Mouse (Mus musculus) naive thymus-derived CD4-positive, alpha-beta T cell, adult 2 months (primary cell): ENCODE results near the gene Atp11c.

Experiments used
- DNase-seq: peaks from one replicate; pipeline ENCODE4 v3.0.0-alpha.2; 2011; ENCODE audit warnings: low read depth

The Atp11c gene

DNA sequence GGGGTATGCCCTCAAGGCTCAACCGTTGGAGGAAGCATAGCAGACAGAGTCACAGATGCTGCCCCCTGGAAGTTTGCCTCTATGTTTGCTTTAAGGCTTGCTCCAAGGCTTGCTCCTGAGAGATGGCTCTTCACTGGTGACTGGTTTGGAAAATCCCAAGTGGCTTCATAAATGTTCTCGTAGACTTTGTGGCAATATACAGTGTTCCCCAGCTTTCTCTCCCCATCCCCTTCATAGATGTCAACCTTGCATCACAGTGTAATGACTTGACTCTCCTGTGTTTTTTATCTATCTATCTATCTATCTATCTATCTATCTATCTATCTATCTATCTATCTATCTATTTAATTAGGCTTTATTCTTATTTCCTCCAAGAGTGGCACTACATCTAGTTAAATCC lies at the start of gene Atp11c:
Atp11c (minus strand) TSS at position 101 of the 400 bp plus-strand sequence.
- DNase-seq, result no peak

DNA sequence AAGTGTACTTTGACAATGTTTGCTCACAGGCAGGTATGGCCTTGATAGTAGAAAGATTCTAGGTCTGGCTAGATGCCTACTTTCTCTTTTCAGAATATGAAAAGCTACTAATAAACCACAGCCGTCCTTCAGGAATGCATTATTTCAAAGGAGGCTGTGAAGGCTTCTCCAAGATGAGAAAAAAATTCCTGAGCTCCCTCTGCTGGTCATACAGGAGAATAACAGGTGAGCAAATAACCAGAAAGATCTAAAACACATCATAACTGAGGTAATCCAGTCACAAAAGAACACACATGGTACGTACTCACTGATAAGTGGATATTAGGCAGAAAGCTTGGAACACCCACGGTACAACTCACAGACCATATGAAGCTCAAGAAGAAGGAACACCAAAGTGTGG lies 16.7 kb upstream of the Atp11c start:
- DNase-seq, result no peak

DNA sequence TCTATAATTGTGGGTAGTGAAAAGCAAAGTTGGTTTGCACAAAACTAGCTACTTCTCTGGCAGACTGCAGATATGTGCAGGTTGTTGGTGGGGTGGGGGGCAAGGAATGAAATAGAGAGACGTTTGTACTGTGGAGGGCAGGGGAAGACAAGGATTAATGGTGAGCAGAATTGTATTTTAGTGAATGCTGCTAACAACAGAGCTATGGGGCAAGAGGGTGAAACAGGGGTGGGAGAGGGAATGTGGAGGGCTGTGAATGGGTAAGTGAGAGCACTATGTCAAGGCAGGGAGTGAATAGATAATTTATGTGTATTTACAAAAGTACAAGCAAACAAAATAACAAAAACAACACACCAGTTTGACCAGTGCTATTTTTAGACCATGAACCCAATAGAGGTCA lies 22.0 kb downstream of the Atp11c start:
- no peak for DNase-seq

DNA sequence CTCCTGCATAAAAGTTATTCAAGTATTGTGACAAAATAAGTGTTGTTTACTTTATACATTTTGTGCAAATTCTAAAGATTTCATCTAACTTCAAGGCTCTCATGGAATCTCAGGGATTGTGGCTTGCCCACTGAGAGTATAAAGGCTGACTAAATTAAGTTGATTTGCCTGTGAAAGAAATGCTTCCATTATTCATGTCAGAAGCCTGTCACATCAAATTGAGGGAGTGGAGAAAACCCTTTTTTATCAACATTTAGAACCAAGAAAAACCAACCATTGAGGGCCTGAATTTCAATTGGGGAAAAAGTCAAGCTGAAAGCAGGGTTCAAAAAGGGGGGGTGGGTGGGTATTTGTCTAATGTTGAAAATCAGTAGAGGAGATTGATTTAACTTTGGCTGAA lies 23.5 kb downstream of the Atp11c start:
- DNase-seq, result no peak

DNA sequence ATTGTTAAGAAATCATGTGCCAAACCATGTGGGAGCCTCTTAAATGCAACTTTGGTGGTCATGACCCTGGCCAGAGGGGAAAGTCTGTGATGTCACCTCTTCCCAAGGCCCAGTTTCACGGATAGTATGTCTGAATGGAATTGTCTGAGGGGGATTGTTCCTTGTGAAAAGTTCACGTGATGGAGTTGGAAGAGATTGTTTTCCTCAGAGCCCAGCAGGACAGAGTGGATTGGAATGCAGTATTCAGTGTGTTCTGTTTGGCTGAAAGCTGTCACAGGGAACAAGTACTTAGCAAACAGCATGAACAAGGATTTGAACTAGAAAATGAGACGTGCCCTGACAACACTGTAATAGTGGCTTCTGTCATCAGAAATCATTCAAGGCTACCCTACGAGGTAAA lies 37.3 kb downstream of the Atp11c start:
- DNase-seq, result no peak

DNA sequence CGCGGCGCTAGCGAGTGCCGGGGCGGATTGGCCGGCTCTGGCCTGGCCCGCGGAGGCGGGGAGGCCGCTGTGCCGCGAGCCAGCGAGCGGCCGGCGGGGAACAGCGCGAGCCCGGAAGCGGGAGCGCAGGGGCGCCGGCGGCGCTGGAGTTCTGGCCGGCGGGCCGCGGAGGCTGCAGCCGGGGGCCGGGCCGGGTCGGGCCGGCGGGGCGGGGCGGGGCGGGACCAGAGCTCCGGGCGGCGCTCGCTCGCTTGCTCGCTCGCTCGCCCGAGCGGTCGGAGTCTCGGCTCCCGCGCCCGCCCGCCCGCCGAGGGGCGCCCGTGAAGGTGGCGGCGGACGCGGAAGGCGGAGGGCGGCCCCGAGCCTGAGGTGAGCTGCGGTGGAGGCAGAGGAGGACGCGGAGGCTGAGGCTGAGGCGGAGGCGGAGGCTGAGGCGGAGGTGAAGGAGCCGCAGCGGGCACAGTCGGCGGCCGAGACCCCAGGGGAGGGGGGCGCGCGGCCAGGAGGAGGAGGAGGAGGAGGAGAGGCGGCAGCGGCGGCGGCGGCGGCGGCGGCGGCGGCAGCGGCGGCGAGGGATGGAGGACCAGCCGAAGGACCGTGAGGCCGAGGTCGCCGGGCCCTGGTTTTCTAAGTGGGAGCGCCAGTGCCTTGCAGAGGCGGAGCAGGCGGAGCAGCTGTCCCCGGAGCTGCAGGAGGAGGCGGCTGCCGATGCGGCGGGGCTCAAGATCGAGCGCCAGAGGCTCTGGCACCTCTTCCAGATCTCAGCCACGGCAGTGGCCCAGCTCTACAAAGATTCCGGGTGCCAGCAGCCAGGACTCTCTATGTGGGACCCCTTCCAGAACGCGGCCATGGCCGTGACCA lies 44.8 kb downstream of the Atp11c start:
- DNase-seq, result no peak

DNA sequence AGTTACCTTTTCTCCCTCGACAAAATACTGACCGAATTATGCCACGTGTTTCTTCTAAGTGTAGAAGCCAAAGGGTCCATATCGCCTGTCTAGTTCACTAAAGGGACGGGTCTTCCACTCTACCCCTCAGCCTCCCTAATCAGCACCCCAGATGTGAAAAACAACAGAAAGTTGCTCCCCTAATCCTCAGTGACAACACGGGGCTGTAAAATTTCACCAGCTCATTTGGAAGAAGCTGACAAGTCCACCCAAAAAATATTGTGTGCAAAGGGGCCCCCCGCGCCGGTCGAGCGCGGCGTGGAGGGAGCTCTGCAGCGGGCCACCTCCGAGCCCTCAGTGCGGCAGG lies 45.4 kb downstream of the Atp11c start:
- DNase-seq, result no peak

DNA sequence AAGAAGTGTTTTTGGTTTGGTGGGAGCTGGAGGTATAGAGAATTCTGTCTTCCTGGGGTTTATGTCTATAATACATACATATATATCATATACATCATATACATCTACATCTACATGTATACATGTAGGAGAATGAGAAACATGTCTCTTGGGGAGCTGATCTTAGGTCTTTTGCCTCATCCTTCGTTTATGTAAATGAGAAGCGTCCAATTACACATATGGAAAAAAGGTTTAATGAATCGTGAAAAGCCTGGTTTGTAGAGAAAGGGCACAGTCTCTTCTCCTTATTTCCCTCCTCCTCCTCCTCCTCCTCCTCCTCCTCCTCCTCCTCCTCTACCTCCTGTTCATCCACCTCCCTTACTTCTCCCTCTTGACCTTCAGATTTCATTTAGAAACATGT lies 46.6 kb downstream of the Atp11c start:
- DNase-seq, result no peak

DNA sequence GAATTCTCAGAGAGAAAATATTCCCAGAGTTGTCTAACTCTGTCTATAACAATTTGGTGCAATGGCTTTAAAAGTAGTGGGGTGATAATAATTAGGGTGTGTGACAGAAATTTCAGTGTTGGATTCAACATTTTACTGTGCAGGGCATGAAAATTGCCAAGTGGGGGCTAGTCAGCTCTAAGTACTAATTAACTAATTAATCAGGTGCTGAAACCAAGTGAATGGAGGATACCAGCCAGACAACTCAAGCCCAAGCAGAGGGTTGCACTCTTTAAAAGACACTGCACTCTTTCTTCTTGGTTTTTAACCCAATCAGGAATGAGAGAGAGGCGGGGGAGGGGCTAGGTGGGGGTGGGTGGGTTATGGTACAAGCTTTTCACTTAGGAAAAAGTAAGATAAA lies 47.1 kb downstream of the Atp11c start:
- DNase-seq, result no peak

DNA sequence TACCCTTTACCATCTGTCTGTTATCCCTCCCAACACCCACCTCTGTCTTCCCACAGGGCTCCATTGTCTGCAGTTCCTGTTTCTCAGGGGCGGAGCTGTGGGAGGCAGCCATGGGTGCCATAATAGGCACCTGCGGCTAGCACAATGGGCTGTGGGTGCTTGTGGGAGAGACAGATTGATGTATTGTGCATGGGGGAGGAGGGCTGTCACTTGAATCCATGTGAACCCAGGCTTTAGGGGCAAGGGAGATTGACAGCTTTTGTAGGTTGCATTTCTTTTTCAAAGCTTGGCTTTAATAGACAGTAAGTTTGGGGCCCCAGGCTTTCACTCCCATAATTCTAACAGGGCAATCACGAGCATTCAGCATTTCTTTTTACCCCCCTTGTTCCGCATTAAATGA lies 48.4 kb downstream of the Atp11c start:
- no peak for DNase-seq

DNA sequence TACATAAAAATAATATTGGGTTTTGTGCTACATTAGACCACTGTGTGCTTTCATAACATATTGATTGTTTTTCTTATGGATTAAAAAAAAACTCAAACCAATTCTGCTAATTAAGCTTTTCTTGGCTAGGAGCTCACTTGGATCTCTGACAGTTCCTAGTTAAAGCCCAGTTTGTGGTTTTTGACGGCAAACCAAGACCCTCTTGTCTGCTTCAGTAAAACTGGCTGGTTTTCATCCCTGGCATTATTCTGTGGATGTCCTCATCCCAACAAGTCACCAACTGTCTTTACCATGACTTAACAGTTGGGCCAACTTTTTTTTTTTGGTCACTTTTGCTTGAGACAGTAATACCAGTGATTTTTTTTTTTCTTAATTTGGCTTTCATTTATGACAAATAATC lies 49.6 kb downstream of the Atp11c start:
- DNase-seq, result no peak

DNA sequence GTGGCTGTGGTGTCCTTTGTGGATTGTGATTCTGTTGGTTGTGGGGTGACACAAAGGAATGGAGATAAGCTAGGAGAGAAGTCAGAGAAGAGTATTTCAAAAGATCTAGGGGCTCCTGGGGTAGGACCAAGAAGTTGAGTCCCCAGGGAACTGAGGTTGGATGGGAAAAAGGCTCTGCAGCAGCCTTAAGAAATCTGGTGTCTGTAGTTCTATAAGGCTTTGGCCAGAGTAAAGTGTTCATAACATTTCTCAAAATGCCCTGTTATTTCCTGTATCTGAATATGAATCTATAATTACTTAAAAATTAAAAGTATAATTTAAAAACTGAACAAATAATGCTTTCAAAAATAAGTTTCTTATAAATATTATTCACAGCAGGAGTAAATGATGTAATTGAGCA lies 53.3 kb downstream of the Atp11c start, which contains the start of gene Gm7073:
Gm7073 (minus strand) TSS at position 101 of the 400 bp plus-strand sequence.
- DNase-seq, result no peak

DNA sequence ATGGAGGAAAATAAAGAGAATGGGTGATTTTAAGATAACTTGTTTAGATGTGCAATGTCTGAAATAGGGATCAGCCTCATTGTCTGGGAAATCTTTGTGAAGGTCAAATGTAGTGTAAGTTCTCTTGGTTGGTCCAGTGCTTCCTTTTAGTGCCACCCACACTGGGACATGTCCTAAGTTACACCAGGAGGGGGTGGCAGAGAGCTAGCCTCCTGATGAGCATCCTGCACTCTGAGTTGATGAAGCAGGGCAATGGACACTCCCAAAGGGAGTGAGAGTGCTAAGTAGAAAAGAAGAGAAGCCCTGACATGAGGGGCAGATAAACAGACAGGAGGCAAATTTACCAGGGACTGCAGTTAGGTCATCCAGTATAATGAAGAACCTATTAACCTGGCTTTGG lies 88.5 kb downstream of the Atp11c start:
- no peak for DNase-seq

DNA sequence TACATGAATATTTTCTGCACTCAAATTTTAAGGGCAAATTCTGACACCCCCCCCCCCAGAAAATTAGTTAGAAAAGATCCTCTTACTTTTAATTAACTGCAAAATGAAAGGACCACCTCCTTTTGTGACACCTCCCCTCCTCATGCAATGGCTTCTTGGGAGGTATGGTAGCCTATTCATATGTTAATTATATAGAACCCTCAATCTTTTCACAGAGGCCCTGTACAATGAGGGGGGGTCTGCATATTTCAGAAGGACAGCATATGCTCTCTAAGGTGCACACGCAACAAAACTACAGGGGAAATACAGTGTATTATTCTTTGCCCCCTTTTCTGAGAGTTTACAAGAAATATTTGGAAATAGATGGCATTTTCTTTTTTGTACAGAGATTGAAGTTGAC lies 94.7 kb downstream of the Atp11c start:
- DNase-seq, result no peak

DNA sequence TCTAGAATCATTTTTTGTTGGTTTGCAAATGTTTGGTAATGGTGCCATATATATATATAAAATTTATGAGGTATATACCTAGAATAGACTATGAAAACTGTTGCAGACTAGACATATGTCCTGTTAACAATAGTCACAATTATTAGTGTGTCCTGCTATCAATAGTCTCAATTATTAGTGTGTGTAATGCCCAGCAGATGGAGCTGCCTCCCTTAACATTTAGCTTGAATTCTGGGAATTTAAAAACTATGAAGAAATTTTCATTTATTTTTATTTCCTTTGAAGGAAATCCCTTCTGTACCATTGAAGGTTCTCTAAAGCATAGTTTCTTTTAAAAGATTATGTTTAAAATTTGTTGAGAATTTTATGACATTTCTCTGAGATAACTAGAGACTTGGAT lies 97.2 kb downstream of the Atp11c start:
- no peak for DNase-seq

DNA sequence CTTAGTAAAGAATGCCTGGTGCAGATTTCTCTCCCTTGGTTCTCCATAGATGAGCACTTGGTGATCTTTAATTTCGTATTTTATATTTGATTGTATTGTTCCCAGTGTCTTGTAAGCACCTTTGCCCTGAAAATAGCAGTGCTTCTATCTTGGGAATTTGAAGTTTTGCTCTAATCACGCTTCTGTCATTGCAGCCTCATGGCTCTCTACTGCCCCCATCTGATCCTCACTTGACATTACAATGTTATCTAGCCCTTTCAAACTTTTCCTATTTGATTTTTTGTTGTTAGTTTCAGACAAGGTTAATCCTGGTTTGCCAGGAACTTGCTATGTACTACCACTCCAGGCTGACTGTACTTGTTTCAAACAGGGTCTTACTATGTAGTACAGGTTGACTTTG lies 128.7 kb downstream of the Atp11c start:
- DNase-seq, result peak; percentile 21

DNA sequence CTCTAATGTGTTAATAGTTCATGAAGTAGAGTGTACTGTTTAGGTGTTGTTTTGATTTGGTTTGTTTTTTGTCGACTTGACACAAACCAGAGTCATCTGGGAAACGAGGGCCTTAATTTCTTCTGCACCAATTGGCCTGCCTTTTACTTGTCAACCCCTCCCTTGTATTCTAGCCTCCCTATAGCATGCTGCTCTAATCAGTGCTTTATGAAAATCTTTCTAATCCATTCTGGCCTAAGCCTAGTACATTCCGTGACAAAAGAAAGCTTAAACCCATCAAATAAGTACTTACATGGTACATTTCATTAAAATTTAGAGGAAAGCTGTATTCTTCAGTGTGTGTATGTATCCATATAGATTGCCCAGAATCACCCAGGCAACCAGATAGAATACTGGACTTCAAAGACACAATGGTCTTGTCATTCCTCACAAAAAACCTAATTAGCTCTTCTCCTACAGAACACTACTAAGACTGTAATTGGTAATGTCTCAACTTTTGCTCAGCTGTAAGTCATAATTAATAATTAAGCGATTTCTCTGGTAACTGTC lies 177.9 kb downstream of the Atp11c start:
- no peak for DNase-seq

DNA sequence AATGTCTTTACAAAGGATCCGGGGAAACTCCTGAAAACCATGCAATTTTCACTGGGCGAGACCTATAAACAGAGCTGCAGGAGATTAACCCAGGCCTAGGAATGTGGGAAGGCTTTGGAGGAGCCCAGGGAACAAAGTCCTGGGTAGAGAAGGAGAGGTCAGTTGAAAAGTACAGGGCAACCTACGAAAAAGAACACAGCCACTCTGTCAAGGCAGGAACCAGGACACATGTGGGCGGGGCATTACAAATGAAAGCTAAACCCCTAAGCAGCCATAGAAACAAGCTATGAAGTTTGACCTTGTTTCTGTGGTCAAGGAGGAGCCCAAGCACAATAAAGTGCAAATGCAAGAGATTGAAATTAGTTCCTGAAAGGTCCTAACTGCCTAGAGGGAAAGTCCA lies 186.8 kb downstream of the Atp11c start:
- no peak for DNase-seq

DNA sequence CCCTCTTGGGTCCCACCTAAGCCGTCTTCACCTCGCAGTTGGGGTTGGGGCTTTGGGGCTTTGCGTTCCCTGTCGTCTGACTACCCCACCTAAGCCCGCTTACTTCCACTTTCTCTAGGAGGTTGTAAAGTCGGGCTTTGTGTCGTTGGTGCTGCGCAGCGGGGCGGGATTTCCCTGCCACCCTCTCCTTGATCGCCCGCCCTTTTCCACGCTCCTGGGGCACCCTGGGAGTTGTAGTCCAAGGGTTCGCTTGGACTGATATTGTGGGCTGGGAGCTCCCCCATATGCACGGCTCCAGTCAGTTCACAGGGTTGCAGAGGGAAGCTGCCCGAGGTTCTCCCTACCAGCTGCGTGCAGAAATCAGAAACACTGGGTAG lies 187.8 kb downstream of the Atp11c start:
- DNase-seq, result peak; percentile 89

DNA sequence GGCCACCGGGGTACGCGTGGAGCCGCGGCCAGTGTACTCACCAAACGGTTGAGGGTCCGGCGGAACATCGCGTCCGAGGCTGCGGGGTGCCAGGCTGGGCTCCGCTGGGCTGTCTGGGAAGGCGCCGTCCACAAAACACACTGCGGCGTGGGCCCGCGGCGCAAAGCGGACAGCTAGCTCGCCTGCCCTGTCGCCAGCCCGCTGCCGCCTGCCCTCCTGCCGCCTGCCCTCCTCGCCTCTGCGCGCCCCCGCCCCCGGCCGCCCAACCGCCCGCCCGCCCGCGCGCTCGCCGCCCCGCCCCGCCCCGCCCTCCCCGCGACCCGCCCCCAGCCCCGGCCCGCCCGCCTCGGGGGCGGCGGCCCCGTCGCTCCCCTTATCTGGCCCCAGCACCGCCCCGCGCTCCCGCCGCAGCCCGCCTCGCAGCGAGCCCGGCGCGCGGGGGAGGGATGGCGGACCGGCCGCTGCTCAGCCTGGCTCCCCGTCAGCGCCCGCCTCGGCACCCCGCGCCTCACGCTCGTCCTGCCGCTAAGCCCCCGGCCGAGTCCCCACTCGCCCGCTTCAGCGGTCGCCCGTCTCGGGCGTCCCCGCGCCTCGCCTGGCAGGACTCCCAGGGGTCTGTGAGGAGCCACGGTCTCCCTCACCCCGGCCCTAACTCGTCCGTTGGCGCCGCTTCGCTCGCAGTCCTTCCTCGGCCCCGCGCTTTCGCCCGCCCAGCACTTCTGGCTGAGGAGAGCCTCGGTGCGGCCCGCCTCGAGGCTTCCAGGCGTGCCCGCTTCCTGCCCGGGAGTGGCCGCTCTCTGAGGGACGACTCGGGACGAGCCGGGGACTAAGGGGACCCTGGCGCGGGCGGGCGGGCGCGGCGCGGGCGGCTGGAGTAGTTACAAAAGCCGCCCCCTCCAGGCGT lies 188.5 kb downstream of the Atp11c start:
- DNase-seq, result peak; percentile 65

DNA sequence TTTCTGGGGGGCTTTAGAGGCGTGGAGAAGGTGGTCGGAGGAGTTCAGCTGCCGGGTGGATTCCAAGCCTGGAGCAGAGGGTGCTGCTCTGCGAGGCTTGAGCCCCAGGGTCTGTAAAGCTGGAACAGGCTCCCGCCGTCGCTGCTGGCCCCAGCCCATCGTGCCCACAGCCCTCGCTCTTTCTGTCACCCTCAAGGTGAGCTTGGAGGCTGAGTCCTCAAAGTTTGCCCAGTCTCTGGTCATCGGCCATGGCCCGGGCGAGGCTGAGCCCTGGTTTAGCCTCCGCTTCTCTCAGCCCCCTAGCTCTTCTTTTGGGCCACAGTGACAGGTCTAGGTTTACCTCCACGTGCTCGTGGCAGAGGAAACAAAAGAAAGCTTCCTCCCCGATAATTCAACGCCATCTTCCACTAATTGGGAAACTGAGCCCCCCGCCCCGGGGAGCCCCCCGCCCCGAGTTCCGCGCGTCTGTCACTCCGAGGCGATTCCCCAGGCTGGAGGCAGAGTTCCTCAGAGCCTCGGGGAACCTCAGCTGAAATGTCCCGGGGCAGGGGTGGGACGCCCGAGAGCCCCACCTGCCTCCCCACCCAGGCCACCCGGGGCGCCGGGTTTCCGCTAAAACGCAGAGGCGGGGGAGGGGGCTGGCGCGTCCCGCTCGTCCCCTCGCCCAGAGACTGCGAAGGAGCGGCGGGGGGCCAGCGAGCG lies 189.3 kb downstream of the Atp11c start:
- peak; percentile 10 for DNase-seq

DNA sequence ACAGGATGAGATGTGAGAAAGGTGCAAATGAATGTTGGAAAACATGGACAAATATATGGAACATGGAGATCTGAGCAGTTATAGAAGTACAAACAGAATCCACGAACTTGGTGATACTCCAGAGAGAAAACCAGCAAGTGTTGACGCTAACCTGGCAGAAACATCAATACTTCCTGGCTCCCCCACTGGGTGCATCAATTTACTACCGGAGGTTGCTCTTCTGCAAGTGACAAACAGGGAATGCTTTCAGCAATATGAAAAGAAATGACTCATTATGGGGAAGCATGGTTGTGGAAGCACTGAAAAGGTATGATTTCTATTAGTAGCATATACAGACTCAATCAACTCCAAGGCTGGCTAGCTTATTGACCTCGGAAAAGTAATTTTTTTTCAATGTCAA lies 198.2 kb downstream of the Atp11c start:
- no peak for DNase-seq
